Mouse (Mus musculus): ENCODE data around the gene Nup98.

Nup98 gene

DNA sequence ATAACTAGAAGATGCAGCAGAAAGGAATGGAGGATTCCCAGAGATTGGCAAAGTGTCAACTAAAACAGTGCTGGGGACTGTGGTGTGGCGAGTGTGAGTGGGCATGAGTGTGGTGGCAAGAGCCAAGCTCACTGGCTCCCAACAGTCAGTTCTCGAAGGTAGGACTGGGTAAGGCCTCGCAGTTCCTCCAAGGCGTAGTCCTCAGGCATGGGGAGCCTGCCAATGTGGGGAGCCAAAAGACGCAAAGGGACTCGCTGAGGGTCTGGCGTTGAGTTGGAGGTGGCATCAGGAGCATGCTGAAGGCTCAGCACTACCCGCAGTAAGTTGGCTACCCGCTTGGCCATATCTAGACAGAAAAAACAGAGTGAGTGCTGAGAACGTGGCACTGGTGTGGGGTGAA, 89.7 kb downstream of the Nup98 start:
- DNase-seq (ENCODE audit: low read depth, low spot score): no peak

GRCm38 (mm10) chr7:102117382-102117781, 92.6 kb downstream of the Nup98 start:
- DNase-seq (ENCODE audit: low read depth, low spot score): no peak

DNA sequence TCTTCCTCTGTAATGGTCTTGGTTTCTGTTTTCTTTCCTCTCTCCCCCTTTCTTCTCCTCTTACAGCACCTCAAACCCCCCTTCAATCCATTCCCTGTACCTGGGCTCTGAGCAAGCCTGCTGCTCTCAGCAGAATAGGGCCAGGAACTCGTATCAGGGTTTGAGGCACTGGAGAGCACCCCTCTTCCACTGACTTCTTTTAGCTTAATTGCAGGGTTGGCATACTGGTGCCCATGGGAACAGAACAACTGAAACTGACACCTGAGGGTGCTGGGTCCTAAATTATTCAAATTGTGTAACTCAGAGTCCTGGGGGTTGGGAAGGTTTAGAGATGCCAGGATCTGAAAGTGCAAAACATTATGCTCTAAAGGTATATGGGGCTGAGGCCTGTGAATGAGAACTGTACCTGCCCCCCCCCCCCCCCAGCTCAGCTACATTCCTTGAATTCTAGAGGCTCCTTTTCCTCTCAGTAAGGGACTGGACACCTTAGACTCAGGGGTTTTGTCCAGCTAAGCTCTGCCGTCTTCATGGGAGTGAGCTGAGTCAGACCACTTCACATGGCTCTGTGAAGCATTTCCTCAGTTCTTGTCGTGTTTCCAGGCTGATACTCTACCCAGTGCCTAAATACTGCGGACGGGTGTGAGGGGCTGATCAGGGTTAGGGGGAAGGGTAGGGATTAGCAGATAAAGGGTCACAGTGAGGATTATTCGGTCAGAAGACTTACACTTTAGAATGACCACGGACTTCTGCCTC, 93.2 kb downstream of the Nup98 start, which contains the start of gene Chrna10:
Gene Chrna10, minus strand, starts transcription at position 250 of the 753 bp plus-strand sequence.
- peak; percentile 60 for DNase-seq (ENCODE audit: low read depth, low spot score)

DNA sequence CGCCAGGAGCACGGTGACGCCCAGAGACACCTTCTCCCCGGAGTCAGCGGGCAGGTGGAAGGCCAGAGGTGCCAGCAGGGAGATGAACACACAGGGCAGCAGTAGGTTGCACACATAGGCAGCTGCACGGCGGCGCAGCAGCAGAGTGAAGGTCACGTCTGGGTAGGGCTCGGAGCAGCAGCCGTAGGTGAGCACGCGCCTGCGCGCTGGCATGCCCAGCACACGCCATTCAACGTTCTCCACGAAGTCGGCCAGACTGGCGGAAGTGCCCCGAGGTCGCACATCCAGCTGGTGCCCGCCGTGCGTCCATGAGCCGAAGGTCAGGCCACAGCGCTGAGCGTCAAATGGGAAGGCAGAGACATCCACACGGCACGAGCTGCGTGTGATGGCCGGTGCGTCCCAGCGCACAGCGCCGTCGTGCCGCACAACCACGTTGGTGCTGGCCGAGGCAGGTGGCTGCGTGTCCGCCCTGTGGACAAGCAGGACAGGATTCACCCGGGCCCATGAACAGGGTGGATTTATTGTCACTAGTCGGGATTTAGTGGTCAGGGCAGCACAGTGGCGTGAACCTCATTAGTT, 96.7 kb downstream of the Nup98 start:
- DNase-seq (ENCODE audit: low read depth, low spot score): no peak

DNA sequence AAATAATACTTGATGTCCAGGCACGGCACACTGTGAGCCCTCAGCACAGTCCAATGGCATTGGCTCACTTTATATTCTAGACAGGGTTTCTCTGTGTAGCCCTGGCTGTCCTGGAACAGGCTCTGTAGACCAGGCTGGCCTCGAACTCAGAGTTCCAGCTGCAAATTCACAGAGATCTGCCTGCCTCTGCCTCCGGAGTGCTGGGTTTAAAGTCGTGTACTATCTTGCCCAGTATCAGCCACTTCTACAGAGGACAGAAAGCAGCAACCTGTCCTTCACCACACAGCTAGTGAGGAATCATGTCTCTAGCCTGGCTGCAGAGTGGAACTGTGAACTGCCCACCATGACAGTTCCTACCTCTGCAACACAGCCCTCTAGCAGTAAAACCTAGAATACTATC, 100.2 kb downstream of the Nup98 start:
- DNase-seq (ENCODE audit: low read depth, low spot score): no peak

DNA sequence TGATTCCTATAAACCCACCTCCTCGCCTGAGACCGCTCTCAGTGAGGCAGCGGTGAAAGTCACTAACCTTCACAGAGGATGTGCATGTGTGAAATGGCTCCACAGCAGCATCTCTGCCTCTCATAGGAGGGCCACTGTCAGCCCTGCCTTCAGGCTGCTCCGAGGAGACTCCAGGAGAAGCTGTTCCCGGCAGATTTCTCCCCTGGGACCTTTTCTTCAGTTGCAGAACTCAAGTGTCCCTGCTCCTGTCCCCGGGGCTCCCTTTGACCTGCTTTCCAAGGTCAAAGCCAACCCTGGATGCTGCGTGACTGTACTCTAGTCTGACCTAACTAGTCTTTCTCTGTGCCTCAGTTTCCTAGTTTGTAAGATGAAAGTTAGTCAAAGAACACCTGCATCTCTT, 100.8 kb downstream of the Nup98 start, which contains the start of gene Art5:
Gene Art5, minus strand, starts transcription at position 319 of the 400 bp plus-strand sequence.
- DNase-seq (ENCODE audit: low read depth, low spot score): no peak

DNA sequence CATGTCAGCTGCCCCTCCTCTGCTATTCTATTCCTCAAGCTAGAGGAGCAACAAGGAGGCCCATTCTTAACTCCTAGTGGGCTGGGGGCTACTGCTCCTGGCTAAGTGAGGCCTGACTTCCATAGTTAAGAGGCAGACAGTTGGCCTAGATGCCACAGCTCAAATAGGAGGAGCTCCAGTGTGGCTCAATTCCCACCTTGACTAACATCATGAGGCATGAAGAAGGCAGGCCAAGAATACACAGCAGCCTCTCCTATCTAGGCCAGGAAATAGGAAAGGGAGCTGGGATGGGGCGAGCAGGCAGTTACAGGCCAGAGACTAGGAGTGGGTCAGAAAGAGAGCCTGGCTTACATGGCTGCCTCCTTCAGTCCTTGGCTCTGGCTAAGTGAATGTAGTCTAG, 101.8 kb downstream of the Nup98 start:
- no peak for DNase-seq (ENCODE audit: low read depth, low spot score)

- no peak for DNase-seq (ENCODE audit: low read depth, low spot score)
Observed at GRCm38 (mm10) chr7:102106700-102107141, 103.3 kb downstream of the Nup98 start.

GRCm38 (mm10) chr7:102104126-102104525, 105.8 kb downstream of the Nup98 start:
- peak; percentile 36 for DNase-seq (ENCODE audit: low read depth, low spot score)

- DNase-seq (ENCODE audit: low read depth, low spot score): no peak
Observed at GRCm38 (mm10) chr7:102103555-102103954, 106.4 kb downstream of the Nup98 start.

GRCm38 (mm10) chr7:102102696-102103095, 107.3 kb downstream of the Nup98 start:
- no peak for DNase-seq (ENCODE audit: low read depth, low spot score)

DNA sequence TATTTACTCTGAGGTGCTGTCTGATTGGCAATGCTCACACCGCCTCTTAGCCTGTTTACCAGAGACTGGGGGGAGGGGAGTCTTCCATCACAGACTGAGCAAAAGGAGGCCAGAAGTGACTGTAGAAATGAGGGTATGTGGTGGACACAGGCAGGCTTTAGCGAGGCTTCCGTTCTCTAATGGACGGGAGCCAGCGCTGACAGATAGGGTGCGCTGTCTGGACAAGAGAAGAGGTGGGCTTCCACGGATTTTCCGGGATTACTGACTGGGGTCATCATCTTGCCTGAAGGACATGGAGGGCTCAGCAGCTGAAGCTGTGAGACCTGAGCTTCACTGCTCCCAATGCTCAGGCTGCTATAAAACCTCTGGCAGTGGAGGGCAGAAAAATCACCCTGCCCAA, 107.7 kb downstream of the Nup98 start:
- DNase-seq (ENCODE audit: low read depth, low spot score): no peak

DNA sequence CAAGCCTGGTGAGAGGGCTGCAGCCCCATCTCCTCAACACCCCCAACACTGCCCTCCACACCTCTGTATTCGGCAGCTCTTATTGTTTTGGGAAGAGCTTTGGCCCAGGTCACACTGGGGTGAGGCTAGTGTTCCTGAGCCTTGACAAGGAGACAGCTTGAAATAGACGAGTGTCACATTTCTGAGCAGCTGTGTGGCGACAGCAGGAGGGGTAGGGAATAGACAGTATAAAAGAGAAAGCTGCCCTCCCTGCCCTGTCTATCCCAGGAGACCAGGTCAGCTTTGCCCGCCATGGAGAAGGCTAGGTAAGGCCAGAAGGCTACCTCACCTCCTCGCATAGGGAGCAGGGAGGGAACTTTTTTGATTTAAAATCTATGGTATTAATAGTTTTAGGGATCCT, 108.5 kb downstream of the Nup98 start, which contains the start of gene Art1:
Gene Art1, plus strand, starts transcription at position 257 of the 400 bp plus-strand sequence.
- no peak for DNase-seq (ENCODE audit: low read depth, low spot score)

- DNase-seq (ENCODE audit: low read depth, low spot score): no peak
Observed at GRCm38 (mm10) chr7:102100868-102101267, 109.1 kb downstream of the Nup98 start.

DNA sequence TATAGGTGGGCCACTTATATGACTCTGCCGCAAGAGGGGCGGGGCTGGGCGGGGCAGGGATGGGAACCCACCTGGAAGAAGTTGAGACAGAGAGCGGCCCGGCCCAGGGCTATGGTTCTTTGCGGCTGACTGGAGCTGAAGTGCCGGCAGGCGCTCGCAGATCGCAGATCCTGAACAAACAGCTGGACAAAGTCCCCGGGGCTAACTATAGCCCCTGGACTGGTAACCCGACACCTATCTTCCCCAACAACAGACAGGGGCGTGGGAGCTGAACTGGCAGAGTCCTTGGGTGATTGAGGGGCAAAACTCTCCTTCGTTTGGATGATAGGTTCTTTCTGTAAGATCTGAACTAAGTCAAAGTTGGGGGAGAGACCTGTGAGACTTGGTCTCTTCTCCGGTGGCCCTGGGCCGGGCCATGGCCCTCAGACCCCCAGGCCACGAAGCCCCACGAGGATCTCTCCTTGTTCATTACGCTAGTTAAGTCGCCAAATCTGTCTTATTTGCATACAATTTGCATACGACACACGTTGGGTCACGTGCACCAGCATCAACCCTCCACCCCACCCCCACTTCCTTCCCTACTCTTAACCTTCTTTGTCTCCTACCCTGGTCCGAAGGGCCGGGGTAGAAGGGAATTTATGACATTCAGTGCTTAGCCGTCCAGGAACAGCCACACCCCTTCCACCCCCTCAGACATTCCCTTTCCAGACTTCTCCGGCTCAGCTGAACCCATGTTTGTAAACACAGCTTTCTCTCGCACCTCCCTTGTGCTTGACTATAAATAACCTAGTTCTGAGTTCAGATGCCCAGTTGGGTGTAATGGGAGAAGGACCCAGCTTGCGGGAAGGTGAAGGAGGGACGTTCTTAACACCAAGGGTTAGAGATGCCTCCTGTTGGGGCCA, 110.0 kb downstream of the Nup98 start:
- DNase-seq (ENCODE audit: low read depth, low spot score): peak; percentile 16

- peak; percentile 39 for DNase-seq (ENCODE audit: low read depth, low spot score)
Observed at GRCm38 (mm10) chr7:102087336-102087735, 122.6 kb downstream of the Nup98 start.

DNA sequence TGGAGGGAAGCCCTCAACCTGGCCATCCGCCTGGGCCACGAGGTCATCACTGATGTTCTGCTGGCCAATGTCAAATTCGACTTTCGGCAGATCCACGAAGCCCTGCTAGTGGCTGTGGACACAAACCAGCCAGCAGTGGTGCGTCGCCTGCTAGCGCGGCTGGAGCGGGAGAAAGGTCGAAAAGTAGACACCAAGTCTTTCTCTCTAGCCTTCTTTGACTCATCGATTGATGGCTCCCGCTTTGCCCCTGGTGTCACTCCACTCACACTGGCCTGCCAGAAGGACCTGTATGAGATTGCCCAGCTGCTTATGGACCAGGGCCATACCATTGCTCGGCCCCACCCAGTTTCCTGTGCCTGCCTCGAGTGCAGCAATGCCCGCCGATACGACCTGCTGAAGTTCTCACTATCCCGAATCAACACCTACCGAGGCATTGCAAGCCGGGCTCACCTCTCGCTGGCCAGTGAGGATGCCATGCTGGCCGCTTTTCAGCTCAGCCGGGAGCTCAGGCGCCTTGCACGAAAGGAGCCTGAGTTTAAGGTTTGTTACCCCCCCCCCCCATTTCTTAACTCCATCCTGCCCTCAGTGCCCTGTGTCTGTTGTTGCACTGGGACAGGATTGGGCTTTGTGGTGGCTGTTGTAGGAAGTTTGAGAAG, 125.8 kb downstream of the Nup98 start:
- no peak for DNase-seq (ENCODE audit: low read depth, low spot score)

- DNase-seq (ENCODE audit: low read depth, low spot score): no peak
Observed at GRCm38 (mm10) chr7:102082816-102083215, 127.2 kb downstream of the Nup98 start, which contains the start of gene Trpc2. Trpc2 (plus strand) TSS chr7:102083116.

DNA sequence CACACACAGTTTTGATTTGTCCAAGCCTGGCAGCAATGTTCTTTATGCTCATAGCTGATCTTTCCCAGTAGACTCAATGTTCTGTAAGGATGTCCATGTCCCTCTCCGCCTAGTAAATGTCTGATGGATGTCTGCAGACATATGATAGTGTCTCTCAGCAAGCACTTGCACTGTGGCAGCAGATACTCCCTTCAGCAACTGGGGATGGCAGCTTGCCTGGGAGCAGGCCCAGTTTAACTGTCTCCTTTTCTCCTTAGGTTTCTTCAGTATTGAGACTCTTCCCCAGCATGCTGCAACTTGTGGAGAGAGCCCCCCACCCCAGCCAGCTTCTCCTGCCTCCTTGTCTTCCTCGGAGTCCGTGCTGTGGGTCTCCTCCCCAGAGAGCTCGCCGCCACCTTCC, 128.2 kb downstream of the Nup98 start:
- DNase-seq (ENCODE audit: low read depth, low spot score): no peak

- no peak for DNase-seq (ENCODE audit: low read depth, low spot score)
Observed at GRCm38 (mm10) chr7:102080311-102080710, 129.7 kb downstream of the Nup98 start.

DNA sequence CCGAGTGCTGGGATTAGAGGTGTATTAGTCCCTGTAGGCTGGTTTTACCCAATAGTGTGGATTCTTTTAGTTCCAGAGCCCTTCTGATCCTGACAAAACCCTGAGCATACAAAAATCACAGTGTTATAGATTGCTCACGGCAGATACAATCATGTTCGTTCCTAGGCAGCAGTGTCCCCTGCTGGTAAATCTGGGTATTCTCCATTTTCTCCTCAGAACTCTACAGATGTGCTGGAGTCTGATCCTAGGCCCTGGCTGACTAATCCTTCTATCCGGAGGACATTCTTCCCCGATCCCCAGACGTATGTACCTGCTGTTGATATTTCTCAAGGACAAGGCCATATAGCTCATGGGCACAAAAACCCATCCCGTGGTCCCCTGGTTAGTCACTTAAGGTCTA, 131.5 kb downstream of the Nup98 start:
- peak; percentile 62 for DNase-seq (ENCODE audit: low read depth, low spot score)
